Mouse (Mus musculus): ENCODE measurements around the gene Gm45799.
A peak's percentile ranks its signal among the peaks of the same experiment; 100 is the strongest.

The Gm45799 gene

GRCm38 (mm10) chr7:105641936-105642335 lies 1.6 kb downstream of the Gm45799 start:
- DNase-seq (ENCODE audit: low spot score), result no peak

DNA sequence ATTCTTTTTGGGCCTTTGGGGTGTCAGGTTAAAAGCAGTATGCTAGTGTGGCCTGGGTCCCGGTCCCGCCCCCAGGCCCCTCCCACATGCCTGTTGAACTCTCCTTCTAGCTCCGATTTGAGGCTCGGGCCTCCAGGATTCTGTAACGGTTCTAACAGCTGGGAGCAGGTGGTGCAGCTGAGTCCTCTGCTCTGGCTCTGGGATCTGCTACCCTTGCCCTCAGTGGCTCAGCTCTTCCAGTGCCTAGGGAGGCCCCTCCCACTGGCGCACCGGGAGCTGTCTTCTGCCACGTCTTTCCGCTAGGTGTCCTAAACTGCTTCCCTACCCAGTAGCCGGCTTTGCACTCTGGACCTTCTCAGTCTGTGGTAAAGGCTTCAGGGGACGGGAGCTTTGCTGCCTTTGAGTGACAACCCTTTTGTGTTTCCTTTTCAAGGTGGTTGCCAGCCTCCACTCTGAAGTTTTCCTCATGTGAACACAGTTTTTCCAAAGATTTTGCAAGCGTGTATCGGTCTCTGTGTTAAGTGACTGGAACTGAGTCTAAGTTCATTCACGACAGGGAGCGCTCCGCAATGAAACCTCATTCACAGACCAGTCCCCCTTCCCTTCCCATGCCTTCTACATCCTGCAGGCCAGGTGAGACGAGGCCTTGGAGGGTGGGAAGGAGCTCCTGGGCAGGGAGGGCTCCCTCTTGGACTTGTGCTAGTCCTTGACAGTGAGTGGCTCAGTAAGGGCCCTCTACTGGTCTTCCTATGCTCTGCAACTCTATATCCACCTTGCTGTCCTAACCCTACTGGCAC lies 10.5 kb downstream of the Gm45799 start, which contains the start of gene Dnhd1:
Gene Dnhd1 (plus strand): TSS at position 189 of the 797 bp plus-strand sequence.
- DNase-seq (ENCODE audit: low spot score), result peak; percentile 58

GRCm38 (mm10) chr7:105685541-105686197 lies 45.3 kb downstream of the Gm45799 start:
- DNase-seq (ENCODE audit: low spot score), result no peak

GRCm38 (mm10) chr7:105690875-105691274 lies 50.5 kb downstream of the Gm45799 start:
- no peak for DNase-seq (ENCODE audit: low spot score)

GRCm38 (mm10) chr7:105703184-105703583 lies 62.8 kb downstream of the Gm45799 start:
- DNase-seq (ENCODE audit: low spot score), result no peak

GRCm38 (mm10) chr7:105703816-105704215 lies 63.5 kb downstream of the Gm45799 start:
- DNase-seq (ENCODE audit: low spot score), result no peak

DNA sequence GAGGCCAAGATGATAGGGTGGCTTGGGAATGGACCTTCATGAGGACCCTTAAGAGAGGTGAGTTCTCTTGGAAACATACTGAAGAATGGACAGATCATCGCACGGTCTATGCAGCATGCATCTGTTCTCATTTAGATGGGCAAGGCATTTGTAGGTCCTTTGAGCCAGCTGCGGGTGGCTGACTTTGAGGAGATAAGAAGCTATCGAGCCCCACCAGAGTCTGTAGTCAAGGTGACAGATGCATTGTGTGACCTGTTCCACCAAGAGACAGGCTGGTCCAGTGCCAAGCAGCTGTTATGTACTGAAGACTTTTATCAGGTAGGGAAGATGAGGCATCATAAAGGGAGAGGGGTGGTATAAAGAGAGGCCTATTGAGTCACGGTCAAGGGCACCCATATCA lies 68.4 kb downstream of the Gm45799 start:
- DNase-seq (ENCODE audit: low spot score), result peak; percentile 34

DNA sequence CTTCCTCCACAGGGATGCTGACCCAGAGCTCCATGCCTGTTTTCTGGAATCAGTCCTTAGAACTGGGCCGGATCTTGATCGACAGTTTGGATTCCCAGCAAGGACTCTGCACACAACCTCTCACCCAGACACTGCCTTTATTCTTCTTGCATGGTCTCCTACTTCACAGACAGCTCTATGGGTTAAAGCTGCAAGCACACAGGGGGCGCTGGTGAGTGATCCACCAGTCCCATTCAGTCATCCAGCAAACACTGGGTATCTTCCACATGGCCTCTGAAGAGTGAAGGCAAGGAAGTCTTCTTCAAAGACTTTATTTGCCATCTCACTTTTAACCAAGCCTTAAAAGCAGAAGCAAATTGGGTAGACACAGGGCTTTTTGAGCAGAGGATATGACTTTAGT lies 75.0 kb downstream of the Gm45799 start:
- DNase-seq (ENCODE audit: low spot score), result no peak

DNA sequence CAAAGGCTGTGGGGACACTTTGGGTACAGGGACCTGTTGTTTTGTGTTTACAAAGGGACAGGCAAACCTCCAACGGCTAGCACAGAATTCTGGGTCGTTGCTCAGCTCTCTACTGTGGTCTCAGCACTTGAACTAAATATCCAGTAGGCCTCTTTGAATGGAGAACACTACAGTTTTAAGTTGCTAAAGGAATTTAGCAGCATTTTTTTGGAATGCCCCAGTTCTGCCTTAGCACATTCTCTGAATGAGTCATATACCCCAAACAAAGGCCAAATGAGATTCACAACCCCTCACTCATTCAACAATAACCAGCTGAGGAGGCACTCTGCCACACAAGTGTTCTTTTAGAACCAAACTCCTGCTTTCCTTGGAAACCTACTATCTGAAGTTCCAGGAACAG lies 81.6 kb downstream of the Gm45799 start:
- no peak for DNase-seq (ENCODE audit: low spot score)

- peak; percentile 54 for DNase-seq (ENCODE audit: low spot score)
Measured at GRCm38 (mm10) chr7:105726144-105726979, 86.0 kb downstream of the Gm45799 start.

- no peak for DNase-seq (ENCODE audit: low spot score)
Measured at GRCm38 (mm10) chr7:105726980-105727325, 86.6 kb downstream of the Gm45799 start.

- DNase-seq (ENCODE audit: low spot score), result no peak
Measured at GRCm38 (mm10) chr7:105728701-105729428, 88.5 kb downstream of the Gm45799 start.

- no peak for DNase-seq (ENCODE audit: low spot score)
Measured at GRCm38 (mm10) chr7:105733836-105734235, 93.5 kb downstream of the Gm45799 start.

Data from c-Kit-positive CD71-positive TER-119-positive erythroid progenitor cells, embryonic 14.5 days (primary cell).